Mouse (Mus musculus) left cerebral cortex, postnatal 10 days (tissue): ENCODE measurements around the gene Comtd1. TPM values are rescaled to one million over a fixed set of nuclear protein-coding genes. Genes with fewer than 3 reads are reported as not detected.

Experiments
- DNase-seq, 2 experiments: peaks; one replicate each; pipeline ENCODE4 v3.0.0; 2021 to 2022; ENCODE audit warnings: low spot score in 2 of 2, mixed read lengths in 1 of 2; ENCODE audit errors: extremely low spot score in 1 of 2
- intact Hi-C: fragments of 180-260 bp; cut with DNase I; formaldehyde crosslinking; loops from one replicate; pipeline ENCODE4 v1.15.1; 2025
- total RNA-seq, 2 experiments: library from RNA; stranded (reverse); gene quantifications; 2 replicates each; pipeline ENCODE4 v1.2.3; 2021

The Comtd1 gene
- 10 to 100 TPM; 37.7 to 40.8 TPM for total RNA-seq

DNA sequence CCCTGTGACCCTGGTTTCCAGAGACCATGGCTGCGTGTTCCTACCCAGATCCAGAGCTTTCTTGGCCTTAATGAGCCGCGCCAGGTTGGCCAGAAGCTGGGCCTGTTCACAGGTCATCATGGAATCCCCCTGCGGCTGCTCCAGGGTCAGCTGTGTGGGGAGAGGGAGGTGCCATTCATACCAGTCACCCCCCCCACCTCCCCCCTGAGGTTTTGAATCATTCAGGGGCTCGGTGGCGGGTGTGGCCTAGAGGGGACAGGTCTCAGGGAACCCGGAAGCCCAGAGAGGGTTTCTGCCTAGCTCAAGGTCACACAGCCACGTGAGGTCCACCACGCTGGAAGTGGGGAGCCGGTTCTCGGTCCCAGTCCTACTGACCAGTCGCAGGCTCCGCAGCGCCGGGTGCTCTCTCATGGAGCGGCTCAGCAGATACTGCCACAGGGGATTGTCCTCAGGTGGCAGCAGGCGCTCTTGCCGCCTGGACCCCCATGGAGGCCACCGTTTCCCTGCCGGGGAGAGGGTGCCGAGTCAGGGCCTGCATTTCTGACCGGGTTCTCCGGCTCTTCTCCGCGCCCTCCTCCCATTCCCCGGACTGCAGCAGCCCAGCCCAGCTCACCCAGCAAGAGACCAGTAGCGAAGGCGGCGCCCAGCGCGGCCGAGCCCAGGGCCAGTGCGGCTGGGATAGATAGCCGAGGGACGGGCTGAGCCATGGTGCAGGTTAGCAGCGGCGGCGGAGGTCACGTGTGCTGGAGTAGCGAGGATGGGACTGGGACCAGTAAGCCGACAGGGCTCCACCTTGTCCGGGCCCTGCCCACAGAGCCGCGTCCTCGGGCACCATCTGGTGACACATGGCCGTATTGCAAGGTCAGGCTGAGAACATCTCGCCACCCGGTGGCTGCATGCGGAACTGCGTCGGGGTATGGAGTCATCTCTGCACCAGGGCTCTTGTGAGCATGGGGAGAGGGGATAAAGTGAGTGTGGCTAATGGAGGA is at the start of gene Comtd1:
Comtd1 (minus strand) TSS at position 812 of the 989 bp plus-strand sequence.
- intact Hi-C loops: loop anchor here (5.0 kb wide), 1 partner anchor 96 kb away; the partner anchor contains the start of genes Dusp13 and Samd8
- peak; percentile 93 for DNase-seq

DNA sequence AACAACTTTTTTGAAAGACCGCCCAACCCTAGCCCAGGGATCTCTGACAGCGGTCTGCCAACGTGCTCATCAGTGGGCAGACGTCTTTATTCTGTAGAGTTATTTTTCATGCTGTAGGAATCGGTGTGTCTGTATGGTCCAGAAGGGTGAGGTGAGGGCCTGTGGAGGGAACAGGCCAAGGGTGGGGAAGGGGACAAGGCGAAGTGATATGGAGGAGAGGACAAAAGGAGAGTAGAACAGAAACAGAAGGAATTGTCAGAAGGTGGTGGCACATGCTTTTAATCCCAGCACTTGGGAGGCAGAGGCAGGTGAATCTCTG is 43.5 kb upstream of the Comtd1 start:
- intact Hi-C loops: no loop called here
- no peak for DNase-seq

DNA sequence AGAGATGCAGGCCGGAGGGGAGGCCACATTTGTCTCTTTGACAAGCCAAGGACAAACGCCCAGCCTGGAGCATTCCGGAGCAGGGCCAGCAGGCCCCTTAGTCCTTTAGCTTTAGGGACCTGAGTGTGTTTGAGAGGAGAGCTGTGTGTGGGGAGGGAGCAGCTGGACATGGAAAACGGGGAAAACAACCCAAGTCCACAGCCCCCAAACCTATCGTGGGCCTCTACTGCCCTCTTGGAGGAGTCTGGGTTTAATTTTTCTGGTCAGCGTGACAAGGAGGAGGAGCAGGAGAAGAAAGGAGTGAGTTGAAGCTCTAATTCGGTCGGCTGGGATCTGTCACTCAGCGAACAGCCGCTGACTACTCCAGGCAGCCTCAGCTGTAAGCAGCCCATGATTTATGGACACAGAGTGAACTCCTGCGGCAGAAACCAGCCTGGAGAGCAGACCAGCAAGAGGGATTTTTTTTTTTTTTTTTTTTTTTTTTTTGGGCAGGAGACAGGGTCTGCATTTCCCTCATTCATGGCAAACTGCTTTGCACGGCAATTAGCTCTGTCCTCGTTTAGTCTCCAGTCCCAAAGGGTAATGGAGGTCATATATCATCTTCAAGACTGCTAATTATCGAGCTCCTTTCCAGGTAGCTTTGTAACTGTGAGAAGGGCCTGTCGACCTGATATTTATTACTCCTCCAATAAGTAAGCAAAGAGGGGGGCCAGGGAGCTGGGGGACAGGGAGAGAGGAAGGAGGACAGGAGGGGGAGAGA is 43.0 kb upstream of the Comtd1 start:
- intact Hi-C loops: no loop called here
- no peak for DNase-seq

GRCm38 (mm10) chr14:21890430-21890829 is 41.7 kb upstream of the Comtd1 start:
- no peak for DNase-seq
- intact Hi-C loops: no loop called here

GRCm38 (mm10) chr14:21866816-21867215 is 18.0 kb upstream of the Comtd1 start:
- intact Hi-C loops: no loop called here
- no peak for DNase-seq

GRCm38 (mm10) chr14:21866291-21866690 is 17.5 kb upstream of the Comtd1 start:
- DNase-seq: no peak
- intact Hi-C loops: no loop called here

GRCm38 (mm10) chr14:21856886-21857285 is 8.1 kb upstream of the Comtd1 start:
- intact Hi-C loops: loop anchor here (10.0 kb wide), 1 partner anchor 732 kb away; no protein-coding TSS in a partner anchor
- DNase-seq: no peak

DNA sequence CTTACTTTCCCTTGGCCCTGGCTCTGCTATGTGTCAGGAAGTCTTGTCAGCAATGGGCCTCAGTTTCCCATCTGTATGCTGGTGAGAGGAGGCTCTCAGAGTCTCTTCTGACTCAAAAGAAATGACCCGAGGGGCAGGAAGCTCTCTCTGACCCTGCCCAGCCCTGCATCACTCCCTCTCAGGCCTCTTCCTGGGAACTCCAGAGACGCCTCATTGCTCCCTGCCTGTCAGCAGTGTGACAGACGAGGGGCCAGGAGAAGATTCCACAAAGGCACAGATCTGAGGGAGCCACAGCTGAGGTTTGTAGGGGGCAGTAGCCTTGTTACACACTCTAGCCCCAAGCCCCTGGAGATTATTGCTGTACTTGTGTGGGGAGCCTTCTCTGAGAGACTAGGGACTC is 7.2 kb upstream of the Comtd1 start:
- intact Hi-C loops: loop anchor here (10.0 kb wide), 1 partner anchor 731 kb away; no protein-coding TSS in a partner anchor
- no peak for DNase-seq

DNA sequence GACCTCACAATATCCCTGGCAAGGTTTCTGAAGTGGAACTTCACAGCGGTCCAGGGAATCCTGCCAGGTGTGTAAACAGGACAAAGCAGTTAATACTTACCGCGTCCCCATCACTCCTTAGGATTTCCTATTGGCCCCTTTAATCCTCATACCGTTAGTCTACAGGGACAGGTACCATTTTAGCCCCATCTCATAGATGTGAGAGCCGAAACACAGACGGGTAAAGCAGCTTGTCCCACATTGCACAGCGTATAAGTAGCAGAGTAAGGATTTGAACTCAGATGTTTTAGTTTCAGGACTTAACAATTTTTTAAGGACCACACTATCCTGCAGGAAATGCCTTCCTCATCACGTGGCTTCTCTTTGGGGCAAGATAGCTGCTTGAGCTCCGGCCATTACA is 5.5 kb upstream of the Comtd1 start:
- intact Hi-C loops: loop anchor here (10.0 kb wide), 1 partner anchor 729 kb away; no protein-coding TSS in a partner anchor
- no peak for DNase-seq

DNA sequence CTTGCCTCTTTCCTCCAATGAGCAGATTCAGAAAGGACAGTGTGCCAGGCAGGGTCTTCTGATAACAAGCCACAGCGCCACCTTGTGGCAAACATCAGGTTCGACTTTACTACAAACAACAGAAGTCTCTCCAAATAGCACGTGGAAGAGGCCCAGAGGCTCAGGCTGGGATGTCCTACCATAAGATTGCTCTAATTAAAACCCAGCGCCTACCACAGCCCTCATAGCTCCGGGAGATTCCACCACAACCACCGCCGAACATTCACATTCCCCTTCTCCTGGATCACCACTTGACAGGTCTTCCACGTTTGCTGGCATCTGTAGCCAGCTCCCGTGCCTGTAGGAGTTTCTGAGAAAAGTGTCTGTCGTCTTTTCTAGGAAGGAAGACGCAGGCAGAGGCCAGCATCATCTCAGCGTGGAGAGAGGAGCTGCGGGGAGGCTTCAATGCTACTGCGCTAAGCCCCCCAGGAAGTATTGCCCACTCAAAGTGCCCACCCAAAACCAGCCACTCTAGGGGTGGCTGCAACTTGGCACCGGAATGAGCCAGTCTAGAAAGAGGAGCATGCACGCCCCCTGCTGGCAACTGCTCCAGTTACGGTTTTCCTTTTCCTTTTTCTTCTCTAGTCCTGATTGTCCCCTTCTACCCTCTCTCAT is 4.8 kb upstream of the Comtd1 start:
- intact Hi-C loops: loop anchor here (10.0 kb wide), 1 partner anchor 729 kb away; no protein-coding TSS in a partner anchor
- DNase-seq: peak in 1 of 2 experiments; percentile 84

GRCm38 (mm10) chr14:21851996-21852791 is 3.4 kb upstream of the Comtd1 start:
- intact Hi-C loops: loop anchor here (10.0 kb wide), 1 partner anchor 727 kb away; no protein-coding TSS in a partner anchor
- DNase-seq: peak in 1 of 2 experiments; percentile 55

- DNase-seq: no peak
- intact Hi-C loops: loop anchor here (10.0 kb wide), 1 partner anchor 726 kb away; no protein-coding TSS in a partner anchor
Observed at GRCm38 (mm10) chr14:21850419-21851127, 1.8 kb upstream of the Comtd1 start.

GRCm38 (mm10) chr14:21849524-21850418 is 994 bp upstream of the Comtd1 start:
- no peak for DNase-seq
- intact Hi-C loops: loop anchor here (5.0 to 10.0 kb wide), 2 partner anchors 97 to 725 kb away; partner anchors contain the start of genes Dusp13 and Samd8

DNA sequence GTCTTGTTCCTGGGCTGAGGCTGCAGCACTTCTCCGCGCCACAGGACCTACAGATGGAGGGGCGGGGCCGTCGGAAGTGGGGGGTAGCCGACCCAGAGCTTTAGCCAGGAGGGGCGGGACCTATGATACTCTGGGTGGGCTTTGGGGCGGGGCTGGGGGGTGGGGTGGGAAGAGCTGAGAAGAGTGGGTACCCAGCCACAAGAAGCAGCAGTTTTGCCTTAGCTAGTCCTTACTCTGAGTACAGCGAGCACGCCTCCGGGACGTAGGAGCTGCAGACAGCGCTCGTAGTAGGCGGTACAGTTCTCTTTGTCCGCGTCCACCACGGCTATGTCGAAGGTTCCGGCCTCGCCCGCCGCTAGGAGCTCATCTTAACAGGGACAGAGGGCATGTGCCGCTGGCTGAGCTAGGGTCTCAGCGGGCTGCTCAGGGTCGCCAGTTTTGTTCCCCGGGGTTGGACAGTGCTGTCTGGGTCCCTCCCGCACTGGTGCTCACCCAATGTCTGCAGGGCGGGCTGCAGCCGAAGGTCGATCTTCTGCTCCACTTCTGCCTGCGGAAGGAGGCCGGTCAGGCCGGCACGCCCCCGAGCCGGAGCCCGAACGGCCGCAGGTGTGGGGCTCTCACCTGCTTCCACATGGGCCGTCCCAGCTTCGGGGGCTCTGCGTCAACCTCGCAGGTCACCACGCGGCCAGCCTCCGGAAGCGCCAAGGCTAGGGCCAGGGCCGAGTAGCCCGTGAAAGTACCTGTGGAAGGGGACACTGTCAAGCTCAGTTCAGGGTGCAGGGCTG is 1.2 kb downstream of the Comtd1 start:
- peak in 1 of 2 experiments; percentile 82 for DNase-seq
- intact Hi-C loops: loop anchor here (5.0 kb wide), 1 partner anchor 95 kb away; the partner anchor contains the start of genes Dusp13 and Samd8

DNA sequence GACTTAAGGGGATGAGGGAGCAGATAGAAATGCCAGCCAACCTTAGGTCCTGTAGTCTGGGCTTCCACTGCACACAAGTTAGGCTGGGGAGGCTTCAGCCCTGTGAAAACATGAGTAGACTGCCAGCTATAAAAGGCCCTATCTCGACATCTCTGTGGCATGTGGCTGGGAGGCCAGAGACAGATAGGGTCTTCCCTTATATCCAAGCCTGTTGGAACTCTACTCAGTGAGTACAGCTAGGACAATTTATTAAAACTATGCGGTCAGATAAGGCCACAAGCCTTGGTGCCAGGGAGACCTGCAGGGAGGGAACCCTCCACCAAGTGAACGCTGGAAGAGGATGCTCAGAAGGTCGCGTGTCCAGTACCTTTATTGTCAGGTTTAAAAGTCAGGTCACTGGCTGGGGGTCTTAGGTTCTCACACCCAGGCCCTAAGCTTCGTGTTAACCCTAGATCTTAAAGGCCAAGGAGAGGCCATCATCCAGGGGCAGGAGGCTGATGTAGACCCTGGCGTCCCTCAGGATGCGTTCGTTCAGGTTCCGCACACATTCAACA is 1.9 kb downstream of the Comtd1 start:
- intact Hi-C loops: loop anchor here (5.0 kb wide), 1 partner anchor 95 kb away; the partner anchor contains the start of genes Dusp13 and Samd8
- DNase-seq: no peak
